ENCODE assay signal across 7 mouse cellular contexts in genomic region chr19:24223851-24224251, GRCm38 (mm10). TPM values are rescaled to one million over a fixed set of nuclear protein-coding genes. Genes with fewer than 3 reads are reported as not detected.
DNase-seq lines count a peak whose midpoint lies in the region; ATAC-seq and TF ChIP-seq lines count a peak whose summit lies in the region.

No protein-coding gene starts in this region.

- TF ChIP-seq EP300 in ES-Bruce4 (IDR thresholded peaks at IDR 0.05; ENCODE audit: insufficient read depth, low read depth, low read length) = peak; percentile 90

- ATAC-seq in heart, embryonic 14.5 days (ENCODE audit: insufficient number of reproducible peaks, insufficient read depth, low FRiP score, low read depth) = no peak

- no peak for TF ChIP-seq CTCF in ES-Bruce4 (IDR thresholded peaks at IDR 0.05; ENCODE audit: low read depth, low read length)

- H3K27me3 ChIP-seq in ES-Bruce4 (ENCODE audit: control insufficient read depth, insufficient read depth, low read length, poor library complexity, severe bottlenecking) = no peaks in the 10 kb centered on the region
- no peaks in the 10 kb centered on the region for H3K27me3 ChIP-seq in heart, embryonic 14.5 days (ENCODE audit: control insufficient read depth, insufficient read depth, low read length)
- H3K27me3 ChIP-seq in midbrain, embryonic 10.5 days (ENCODE audit: low read depth, poor library complexity, severe bottlenecking) = peaks cover 48% of the 10 kb centered on the region

- peak overlapping the region; percentile 76 for H3K4me2 ChIP-seq in heart, embryonic 14.5 days (ENCODE audit: low read length)

- DNase-seq in WW6 (ENCODE audit: low read depth, low spot score) = peak; percentile 80
- peak; percentile 63 for DNase-seq in kidney, postnatal 14 days
- no peak for DNase-seq in midbrain, embryonic 10.5 days (ENCODE audit: low spot score)
- DNase-seq in cerebellum, postnatal 10 days = no peak
- no peak for DNase-seq in left cerebral cortex, postnatal 4 days

- H3K36me3 ChIP-seq in ES-Bruce4 (ENCODE audit: control insufficient read depth, insufficient read depth, low read length, poor library complexity, severe bottlenecking) = no peaks in the 10 kb centered on the region
- H3K36me3 ChIP-seq in heart, embryonic 14.5 days (ENCODE audit: control insufficient read depth, insufficient read depth, low read length) = no peaks in the 10 kb centered on the region
- no peaks in the 10 kb centered on the region for H3K36me3 ChIP-seq in midbrain, embryonic 10.5 days

- H3K9ac ChIP-seq in ES-Bruce4 (ENCODE audit: low read depth, poor library complexity, severe bottlenecking) = peak overlapping the region; percentile 80
- H3K9ac ChIP-seq in heart, embryonic 14.5 days (ENCODE audit: low read length) = peak overlapping the region; percentile 81

- intact Hi-C loops in left cerebral cortex, postnatal 4 days (cut with DNase I) = no loop called here

- no peaks in the 10 kb centered on the region for H3K9me3 ChIP-seq in ES-Bruce4 (replicated peaks; ENCODE audit: control insufficient read depth, insufficient read depth, low read length, poor library complexity, severe bottlenecking)
- no peaks in the 10 kb centered on the region for H3K9me3 ChIP-seq in heart, embryonic 14.5 days (ENCODE audit: control insufficient read depth, low read length)
- H3K9me3 ChIP-seq in midbrain, embryonic 10.5 days (replicated peaks) = no peaks in the 10 kb centered on the region

- peak overlapping the region; percentile 99 for H3K27ac ChIP-seq in ES-Bruce4 (ENCODE audit: insufficient read depth, low read length)
- H3K27ac ChIP-seq in heart, embryonic 14.5 days (replicated peaks in 1 of 2; ENCODE audit: control insufficient read depth in 1 of 2, insufficient read depth in 1 of 2, low read depth in 2 of 2, low read length in 2 of 2) = peak overlapping the region; percentile 73 to 76
- H3K27ac ChIP-seq in midbrain, embryonic 10.5 days (replicated peaks) = no peak overlapping the region

- H3K4me3 ChIP-seq in ES-Bruce4 (ENCODE audit: low read depth, low read length) = peak overlapping the region; percentile 86
- H3K4me3 ChIP-seq in heart, embryonic 14.5 days (ENCODE audit: control insufficient read depth in 1 of 2, insufficient read depth in 1 of 2, low read depth in 1 of 2, low read length in 2 of 2) = peak overlapping the region; percentile 54 to 67
- peak overlapping the region; percentile 62 for H3K4me3 ChIP-seq in midbrain, embryonic 10.5 days

- H3K4me1 ChIP-seq in ES-Bruce4 (ENCODE audit: control insufficient read depth, insufficient read depth, low read length) = peaks cover 5% of the 10 kb centered on the region
- peaks cover 6 to 13% of the 10 kb centered on the region in 2 experiments; a peak in 3 of 4 replicates for H3K4me1 ChIP-seq in heart, embryonic 14.5 days (ENCODE audit: control insufficient read depth in 2 of 2, insufficient read depth in 2 of 2, low read length in 2 of 2)
- H3K4me1 ChIP-seq in midbrain, embryonic 10.5 days = peaks cover 43% of the 10 kb centered on the region

- TF ChIP-seq POLR2A in ES-Bruce4 (IDR thresholded peaks at IDR 0.05; ENCODE audit: insufficient read depth, low read length) = peak; percentile 96

- WGBS in heart, embryonic 14.5 days = 25% methylated on average over 11 of the region's 11 CpGs
- WGBS in midbrain, embryonic 10.5 days = 11% methylated on average over 11 of the region's 11 CpGs

RNA-seq across cellular contexts. Expression of gene Tjp2, which starts 1.0 kb away (rescaled TPM):
- 114 and 115 TPM in 2 replicates for polyA plus RNA-seq in ES-Bruce4 (2011; ENCODE audit: insufficient read depth, insufficient read length, low read depth, missing spikeins)
- polyA plus RNA-seq in heart, embryonic 14.5 days (2014; fragmentation: Nextera tagmentation; extraction: Ambion mirVana) = 22.7 and 23.2 TPM in 2 replicates
- polyA plus RNA-seq in midbrain, embryonic 10.5 days (2016; fragmentation: Nextera tagmentation; extraction: Ambion mirVana) = 27.2 and 30.8 TPM in 2 replicates
- 10 to 100 TPM; 19.0 to 20.3 TPM for total RNA-seq in left cerebral cortex, postnatal 4 days (2021)

RNA-seq across cellular contexts. Expression of gene Fxn, which starts 56.6 kb away (rescaled TPM):
- polyA plus RNA-seq in ES-Bruce4 (2011; ENCODE audit: insufficient read depth, insufficient read length, low read depth, missing spikeins) = 9.0 and 11.2 TPM in 2 replicates
- polyA plus RNA-seq in heart, embryonic 14.5 days (2014; fragmentation: Nextera tagmentation; extraction: Ambion mirVana) = 60.4 and 64.6 TPM in 2 replicates
- polyA plus RNA-seq in midbrain, embryonic 10.5 days (2016; fragmentation: Nextera tagmentation; extraction: Ambion mirVana) = 54.3 and 55.9 TPM in 2 replicates
- 10 to 100 TPM; 12.7 to 15.5 TPM for total RNA-seq in left cerebral cortex, postnatal 4 days (2021)

Comparison
In these comparisons a context has a peak if more than half of its experiments do, and no peak if none do; other contexts are left out.
1. DNase-seq: peak in WW6 (single experiment) and kidney, postnatal 14 days (single experiment); none in midbrain, embryonic 10.5 days (single experiment), cerebellum, postnatal 10 days (0 of 2) and left cerebral cortex, postnatal 4 days (single experiment).
2. Peak in every context shown above with its lines, with median percentiles within 50 percentile points of each other: H3K4me3 ChIP-seq.